Mouse (Mus musculus): ENCODE data around the gene Sox9.

Gene Sox9

DNA sequence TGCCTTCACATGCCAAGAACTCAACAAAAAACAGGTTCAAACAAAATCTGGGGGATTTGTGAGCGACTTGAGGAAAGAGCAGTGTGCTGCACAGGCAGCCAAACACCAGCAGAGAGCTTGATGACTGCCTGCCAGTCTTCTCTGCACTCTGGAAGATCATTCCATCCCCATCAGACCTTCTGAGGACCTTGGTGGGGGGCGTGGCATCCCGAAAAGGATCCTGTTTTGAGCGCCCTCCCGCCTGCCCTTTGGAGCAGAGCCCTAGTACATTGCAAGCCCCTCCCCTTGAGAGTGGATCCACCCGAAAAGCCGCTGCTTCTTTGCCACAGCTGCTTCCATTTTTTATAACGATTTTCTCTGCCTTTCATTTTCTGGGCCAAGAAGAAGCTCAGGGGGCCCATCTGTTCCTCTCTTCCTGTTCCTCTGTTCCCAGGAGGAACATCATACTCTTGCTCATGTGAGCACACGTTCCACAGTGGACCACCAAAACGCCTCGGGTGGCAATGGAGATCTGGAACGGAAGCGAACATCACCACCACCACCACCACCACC, 16.9 kb downstream of the Sox9 start:
- DNase-seq (ENCODE audit: low read depth, low spot score): no peak

DNA sequence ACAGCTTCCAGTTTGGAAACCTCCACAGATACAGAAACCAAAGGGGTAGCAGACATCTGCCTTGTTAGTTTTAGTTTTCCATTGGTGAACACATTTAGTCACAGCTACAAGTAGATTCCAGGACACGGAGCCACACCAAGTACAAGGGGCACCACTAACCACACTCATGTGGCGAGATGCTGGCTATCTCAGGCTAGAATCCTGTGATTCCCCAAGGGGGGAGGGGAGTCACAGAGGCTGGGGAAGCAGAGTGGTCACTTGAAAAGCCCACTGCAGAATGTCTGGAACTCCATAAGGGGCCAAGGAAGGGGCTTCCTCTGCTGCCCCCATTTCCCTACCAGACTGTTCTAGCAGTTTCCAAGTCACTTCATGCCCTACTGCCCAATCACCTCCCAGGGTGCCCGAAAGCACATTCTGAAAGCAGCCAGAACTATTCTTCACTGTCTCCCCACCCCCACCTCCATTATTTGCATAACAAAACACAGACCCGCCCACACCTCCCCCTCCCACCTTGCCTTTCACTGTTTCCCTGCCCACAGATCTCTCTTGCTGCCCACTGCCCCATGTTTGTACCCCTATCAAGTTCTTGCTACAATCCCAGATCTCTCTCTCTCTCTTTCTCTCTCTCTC, 19.3 kb downstream of the Sox9 start:
- DNase-seq (ENCODE audit: low read depth, low spot score): no peak

DNA sequence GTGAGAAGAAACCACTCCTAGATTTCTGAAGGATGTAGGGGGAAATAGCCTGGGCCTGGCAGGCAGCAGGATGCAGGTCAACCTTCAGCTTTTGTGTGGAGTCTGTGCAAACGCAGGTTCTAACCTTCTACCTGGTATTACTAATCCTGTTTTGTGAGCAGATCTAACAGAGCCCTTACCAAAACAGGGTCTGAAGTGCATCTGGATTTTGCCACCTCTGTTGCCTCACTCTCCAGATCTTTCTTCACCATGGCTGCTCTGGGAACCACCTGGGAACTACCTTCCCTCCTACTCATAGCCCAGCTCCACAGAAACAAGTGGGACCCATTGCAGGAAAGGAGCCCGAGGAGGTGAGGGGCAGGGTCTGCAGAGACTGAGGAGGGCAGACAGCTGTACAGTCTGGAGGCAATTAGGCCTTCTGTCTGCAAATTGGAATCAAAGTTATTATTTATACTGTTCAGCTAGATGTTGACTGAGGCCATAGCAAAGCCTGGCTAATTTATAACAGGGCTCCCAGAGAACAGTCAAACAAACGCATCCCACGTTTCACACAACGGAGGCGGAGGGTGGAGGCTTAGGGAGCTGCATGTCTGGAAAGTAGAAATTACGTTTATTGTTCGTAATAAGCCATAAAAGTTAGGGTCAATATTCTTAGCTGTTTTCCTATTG, 25.9 kb downstream of the Sox9 start:
- no peak for DNase-seq (ENCODE audit: low read depth, low spot score)

DNA sequence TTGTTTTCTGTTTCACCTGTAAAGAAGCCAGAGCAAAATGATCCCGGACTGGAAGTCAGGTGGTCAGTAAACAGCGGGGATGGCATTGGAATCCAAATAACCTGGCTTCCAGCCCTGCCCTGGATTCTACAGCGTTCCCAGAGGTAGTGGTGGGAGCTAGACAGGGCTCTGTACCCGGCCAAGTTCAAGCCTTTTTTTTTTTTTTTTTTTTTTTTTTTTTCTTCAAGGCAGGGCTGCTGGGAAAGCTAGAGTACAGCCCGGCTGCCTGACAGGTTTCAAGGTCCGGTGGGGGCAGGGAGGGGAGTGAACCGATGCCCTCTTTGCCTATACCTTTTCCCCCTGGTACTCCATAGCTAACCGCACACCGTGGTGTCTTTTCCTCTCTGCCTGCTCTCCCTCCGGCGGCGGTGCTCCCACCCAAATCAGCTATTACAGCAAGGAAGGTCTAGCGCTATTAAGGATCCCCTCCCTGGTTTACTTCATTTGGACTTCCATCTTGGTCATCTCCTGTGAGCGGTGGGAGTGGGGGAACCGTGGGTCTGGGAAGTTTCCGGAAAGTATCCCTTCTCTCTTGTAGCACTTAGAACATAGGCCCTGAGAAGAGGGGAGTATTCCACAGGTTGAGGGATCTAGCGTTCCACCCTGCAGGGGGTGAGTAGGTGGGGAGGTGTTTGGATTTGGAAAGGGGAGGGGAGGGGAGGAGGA, 28.6 kb downstream of the Sox9 start:
- DNase-seq (ENCODE audit: low read depth, low spot score): no peak

DNA sequence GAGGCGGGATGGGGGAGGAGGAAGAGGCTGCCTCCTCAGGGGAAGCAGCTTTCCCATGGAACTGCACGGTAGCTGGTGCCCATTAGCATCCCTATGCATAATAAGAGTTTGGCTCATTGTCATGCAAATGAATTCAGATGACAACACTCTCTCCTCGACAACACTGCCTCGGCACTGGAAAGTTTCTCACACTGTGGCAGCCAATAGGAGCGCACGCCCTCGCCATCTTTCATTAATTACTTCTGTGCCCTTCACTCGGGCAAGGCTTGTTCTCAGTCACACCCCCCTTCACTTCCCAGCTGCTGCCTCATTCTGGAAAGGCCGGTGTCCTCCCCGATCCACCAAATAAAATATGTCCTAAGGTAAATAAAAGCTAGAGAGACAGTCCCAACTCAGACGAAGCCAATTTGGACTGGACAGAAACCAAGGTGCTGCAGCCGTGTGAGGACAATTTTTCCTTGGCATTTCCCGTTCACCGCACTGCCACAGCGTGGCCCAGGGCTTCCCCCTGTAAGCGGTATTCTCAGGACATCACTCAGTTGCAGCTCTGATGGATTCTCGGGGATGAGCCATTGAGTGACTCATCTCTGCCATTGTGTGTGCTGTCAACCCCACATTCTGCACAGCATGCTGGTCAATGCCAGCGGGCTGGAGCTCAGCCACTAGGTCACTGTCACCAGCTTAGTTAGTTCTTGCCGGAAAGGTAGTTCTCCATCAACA, 29.3 kb downstream of the Sox9 start:
- DNase-seq (ENCODE audit: low read depth, low spot score): no peak

DNA sequence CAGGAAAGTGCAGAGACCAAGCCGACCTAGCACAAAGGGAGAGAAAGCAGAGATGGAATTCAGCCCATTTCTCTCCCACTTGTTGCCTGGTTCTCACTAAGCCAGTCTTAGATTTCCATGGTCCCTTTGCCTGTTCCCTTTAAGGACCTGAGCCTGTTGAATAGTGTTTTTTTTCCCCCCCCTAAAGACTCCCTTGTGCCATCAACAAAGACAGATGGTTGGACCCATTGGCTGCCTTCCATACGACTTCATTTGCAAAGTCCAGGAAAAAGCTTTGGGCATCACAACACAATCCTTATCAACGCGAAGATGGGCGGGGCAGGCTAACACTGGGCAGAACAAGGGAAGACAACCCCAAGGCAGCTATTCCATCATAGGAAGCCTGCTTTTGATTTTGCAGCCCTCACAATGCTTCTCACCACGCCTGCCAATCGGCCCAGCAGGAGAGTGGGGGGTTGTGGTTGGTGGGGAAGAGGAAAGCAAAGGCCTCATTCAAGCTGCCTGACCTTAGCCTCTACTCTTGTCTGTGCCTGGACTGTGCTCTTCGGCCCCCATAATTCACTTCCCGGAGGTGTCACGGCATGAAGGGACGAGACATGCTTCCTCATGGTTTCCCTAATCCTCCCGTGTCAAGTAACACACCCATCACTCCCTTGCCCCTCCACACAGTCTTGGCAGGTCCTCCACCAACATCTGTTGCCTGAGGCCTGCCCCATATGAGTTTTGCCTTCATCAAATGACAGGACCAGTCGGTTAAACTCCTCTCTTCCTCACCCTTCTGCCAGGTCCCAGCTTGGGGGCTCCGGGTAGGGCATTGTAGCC, 36.0 kb downstream of the Sox9 start:
- no peak for DNase-seq (ENCODE audit: low read depth, low spot score)

DNA sequence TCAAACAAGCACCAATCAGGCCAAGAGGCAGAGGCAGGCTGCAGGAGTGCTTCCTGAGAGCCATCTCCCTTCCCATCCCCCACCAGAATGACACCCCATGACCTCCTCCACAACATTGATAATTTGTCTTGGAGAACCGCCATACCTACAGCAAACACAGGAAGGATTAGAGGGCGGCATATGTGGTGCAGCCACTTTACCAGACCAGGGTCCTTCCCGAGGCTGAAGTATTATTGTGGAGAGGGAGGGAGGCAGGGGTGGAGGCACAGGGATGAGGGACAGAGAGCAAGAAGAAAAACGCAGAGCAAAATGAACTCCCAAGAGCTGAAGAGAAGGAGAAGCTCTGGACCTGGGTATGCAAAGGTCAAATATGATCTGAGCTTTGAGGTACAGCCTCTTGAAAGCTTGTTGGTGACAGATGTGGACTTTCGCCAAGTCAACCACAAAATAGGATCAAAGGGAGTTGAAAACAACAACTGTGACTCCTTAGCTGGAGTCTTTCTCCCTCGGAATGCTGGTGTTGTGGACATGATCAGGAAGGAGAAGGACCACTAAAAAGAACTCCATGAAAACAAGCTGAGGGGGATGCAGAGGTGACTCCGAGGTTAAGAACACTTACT, 36.7 kb downstream of the Sox9 start:
- no peak for DNase-seq (ENCODE audit: low read depth, low spot score)

DNA sequence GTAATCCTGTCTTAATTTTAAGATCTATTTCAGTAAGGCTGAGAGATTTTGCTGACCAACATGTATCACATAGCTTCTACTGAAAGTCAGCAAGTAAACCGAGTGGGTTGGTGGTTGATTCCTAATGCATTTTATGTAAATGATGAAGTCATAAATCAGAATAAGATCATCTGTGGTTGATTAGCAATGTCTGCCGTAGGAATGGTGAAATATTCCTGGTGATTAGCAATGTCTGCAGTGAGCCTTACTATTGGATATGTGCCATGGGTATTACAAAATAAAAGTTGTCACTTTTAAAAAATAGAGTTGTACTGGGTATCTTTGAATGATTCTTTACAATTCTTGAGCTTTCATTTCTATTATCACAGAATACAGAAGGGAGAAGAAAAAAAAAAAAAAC, 39.5 kb downstream of the Sox9 start:
- DNase-seq (ENCODE audit: low read depth, low spot score): no peak

DNA sequence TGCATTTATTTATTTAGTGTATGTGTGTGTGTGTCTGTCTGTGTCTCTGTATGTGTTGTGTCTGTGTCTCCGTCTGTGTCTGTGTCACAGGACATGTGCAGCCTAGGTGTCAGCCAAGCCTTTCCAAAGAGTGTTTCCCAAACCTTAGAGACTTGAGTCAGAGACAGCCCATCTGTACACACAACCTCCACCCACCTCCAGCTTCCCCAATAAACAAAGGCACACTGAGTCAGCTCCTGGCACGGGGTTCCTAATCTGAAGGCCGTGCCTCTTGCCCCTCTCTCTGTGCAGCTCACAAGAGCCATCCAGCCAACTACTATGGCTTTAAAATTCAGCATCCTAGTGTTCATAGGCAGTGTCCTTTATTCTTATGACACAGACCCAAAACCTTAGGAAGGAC, 42.1 kb downstream of the Sox9 start:
- DNase-seq (ENCODE audit: low read depth, low spot score): no peak

DNA sequence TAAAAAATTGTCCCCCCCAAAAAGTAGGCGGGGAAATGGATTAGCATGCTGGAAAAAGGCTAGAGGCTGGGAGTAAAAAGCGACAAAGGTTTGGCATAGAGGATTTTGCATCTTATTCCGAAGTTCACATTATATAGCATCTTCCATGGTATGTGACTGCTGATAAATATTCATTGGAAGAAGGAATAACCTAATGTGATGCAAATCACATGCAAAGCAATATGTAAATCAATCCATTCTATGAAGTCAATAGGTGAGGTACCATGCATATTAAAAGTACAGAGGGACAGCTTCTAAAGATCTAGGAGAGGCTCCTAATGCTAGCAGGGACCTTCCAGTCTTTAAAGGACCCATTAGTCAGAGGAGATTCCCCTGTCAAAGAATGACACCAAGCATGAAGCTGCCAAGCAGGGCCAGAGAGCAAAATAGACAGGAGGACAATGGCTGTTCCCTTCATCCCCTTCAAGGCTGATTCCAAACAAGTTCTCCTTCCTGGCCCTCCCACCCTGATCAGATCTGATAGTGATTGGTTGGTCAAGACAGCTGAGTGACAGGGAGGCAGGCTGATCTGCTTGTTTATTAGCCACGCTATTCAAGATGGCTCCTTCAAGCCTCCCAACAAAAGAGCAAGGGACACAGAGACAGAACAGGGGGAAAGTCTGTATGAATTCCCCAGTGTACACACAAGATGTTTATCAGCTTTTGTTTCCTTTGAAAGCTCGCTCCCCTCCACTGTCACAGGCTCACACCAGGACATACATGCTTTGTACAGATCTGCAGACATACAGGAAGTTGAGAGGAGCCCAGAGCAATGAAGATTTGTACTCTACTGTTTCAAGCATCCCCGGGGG, 44.4 kb downstream of the Sox9 start:
- no peak for DNase-seq (ENCODE audit: low read depth, low spot score)

DNA sequence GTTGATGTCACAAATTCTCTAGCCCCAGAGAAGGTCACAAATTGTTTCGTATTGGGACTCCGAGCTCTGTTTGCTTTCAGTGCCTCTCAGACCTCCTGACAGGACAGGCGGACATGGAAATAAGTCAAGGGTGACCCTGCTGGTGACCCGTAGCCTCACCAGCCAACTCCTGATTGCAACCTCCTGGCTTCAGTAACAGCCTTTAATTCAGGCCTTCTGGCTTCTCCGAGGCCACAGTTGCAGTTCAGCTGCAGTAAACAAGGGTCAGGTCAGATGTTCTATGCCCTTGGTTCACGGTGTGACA, 45.0 kb downstream of the Sox9 start:
- no peak for DNase-seq (ENCODE audit: low read depth, low spot score)

DNA sequence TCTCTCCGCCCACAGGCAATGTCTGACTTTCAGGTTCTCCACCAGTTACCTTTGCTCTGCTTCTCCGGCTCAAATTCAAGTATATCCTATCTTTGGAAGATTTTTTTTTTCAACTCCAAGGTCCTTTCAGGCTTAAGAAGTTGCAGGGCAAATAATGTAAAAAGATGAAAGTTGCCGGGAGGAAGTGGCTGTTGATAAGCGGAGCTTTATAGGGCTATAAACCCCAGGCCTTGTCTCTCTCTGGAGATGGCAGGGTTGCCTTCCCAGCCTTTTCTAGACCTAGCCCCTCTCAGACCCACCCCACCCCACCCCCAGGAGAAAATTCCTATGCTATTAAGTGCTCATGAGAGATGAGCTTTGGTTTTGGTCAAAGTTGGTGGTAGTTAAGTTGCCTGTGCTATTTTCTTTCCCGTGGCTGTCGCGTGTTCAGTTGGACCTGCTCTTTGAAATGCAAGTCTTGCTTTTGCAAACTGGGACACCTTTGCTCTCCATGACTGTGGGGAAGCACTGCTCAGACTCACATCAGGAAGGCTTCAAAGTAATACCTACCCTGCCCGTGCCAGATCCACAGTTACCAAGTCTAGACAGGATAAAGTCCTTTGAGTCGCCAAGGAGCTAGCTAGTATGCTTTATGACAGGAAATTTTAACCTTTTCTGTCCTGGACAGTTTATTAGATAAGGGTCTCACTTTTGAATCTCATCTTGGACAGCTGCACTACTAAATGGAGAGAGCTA, 46.7 kb downstream of the Sox9 start:
- no peak for DNase-seq (ENCODE audit: low read depth, low spot score)

DNA sequence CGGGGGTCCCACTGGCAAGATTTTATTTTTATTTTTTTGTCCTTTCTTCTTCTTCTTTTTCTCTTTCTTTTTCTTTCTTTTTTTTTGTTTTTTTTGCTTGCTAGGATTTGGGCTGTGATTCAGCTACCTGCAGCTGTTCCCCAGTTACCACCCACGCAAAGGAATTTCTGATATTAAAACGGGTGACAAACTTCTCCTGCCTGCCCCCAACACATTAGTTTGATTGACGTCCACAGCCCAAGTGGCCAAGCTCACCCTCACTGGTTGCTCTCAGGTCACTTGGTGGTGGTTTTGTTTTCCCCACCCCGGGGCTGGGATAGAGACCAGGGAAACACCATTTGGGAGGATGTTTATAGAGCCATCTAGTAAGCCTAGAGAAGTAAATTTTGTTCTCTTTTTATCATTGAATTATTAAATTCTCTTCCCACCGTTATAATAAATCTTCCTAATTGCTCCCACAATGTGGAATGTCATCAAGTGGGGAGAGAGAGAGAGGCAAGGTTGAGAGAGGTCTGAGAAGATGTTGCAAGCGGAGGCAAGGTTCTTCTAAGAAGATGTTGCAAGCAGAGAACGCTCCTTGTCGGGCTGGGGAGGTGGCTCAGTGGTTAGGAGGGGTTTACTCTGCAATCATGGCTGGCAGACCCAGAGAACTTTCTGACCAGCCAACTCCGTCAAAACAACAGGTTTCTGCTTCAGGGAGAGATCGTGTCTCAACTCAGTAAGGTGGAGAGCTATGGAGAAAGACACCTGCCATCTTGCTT, 52.4 kb downstream of the Sox9 start:
- DNase-seq (ENCODE audit: low read depth, low spot score): no peak

DNA sequence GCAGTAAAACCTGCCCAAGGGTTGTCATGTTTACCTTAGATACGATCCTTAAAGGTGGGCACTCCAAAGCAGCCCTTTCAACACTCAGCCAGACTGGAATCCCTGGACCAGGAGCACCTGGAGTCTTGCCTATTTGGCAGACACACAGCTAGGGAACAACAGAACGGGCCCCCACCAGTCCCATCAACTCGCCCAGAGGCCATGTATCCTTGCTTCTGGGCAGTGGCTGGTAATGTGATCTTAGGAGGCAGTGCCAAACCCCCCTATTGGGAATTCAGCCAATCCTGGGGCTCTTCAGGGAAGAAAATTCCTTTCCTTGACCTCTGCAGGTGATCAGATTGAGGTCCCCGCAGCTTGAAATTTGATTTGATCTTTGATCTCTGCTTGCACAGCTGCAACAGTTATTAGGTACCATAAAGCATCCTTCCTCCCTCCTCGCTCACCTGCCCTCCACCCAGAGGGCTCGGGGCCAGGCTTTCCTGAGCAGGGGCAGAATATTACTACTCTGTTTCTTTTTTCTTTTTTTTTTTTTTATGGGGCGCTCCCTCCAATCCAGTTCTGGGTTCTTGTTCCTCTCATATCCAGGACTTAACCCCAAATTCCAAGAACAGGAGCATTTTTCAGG, 53.6 kb downstream of the Sox9 start:
- no peak for DNase-seq (ENCODE audit: low read depth, low spot score)
